8 mouse cellular contexts compared by ENCODE assay signal in the genomic region with DNA sequence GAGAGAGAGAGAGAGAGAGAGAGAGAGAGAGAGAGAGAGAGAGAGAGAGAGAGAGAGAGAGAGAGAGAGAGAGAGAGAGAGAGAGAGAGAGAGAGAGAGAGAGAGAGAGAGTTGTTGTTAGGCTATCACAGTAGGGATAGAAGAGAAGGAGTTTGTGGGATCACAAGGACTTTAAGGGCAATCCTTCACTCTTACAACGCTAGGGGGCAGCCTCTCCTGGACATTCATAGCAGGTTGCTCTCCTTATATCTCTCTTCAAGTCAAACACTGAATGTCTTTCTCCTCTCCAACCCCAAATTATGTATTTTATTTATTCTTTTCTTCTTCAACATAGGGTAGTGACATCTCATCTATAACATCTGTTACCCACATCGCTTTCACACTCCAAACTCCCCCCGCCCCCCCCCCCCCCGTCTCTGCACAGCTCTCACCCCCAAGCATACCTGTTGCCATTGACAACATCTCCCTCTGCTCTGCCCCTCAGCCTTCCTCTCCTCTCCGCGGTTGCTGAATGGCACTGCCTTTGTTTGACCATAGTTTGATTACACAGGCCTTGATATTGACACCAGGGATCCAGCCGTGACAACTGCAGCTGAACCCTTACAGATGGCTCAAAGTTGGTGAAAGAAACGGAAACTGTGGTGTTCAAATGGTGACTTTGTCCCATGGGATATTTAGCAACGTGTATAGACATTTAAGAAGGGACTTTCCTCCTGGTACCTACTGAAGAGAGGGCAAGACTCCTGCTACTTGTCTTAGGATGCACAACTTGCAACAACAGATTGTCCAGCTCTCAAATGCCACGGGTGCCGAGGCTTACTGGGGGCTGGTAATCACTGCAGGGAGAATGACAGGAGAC.
DNase-seq lines count a peak whose midpoint lies in the region; ATAC-seq lines count a peak whose summit lies in the region.

No protein-coding gene starts in this region.

- WGBS in forebrain, embryonic 13.5 days: 35% methylated on average over 11 of the region's 11 CpGs
- 38% methylated on average over 10 of the region's 11 CpGs for WGBS in hindbrain, embryonic 11.5 days
- 46% methylated on average over 11 of the region's 11 CpGs for WGBS in midbrain, embryonic 10.5 days

- no peak overlapping the region; the same call in 1 of the 2 replicates for H3K27ac ChIP-seq in forebrain, embryonic 13.5 days
- H3K27ac ChIP-seq in hindbrain, embryonic 11.5 days (ENCODE audit: low read depth, low read length): no peak overlapping the region
- H3K27ac ChIP-seq in midbrain, embryonic 10.5 days (replicated peaks): peak overlapping the region; percentile 69

- H3K9me3 ChIP-seq in forebrain, embryonic 13.5 days (replicated peaks): no peaks in the 10 kb centered on the region
- no peaks in the 10 kb centered on the region for H3K9me3 ChIP-seq in hindbrain, embryonic 11.5 days (ENCODE audit: control insufficient read depth, low read length)
- no peaks in the 10 kb centered on the region for H3K9me3 ChIP-seq in midbrain, embryonic 10.5 days (replicated peaks)

- peak; percentile 34 for DNase-seq in Muller cell, postnatal 12 days (ENCODE audit: inconsistent ontology term)
- peak; percentile 9 for DNase-seq in c-Kit-positive CD71-negative TER-119-negative erythroid progenitor cells, embryonic 14.5 days (ENCODE audit: low read depth)
- peak; percentile 81 for DNase-seq in hindbrain, embryonic 11.5 days (ENCODE audit: low spot score)
- DNase-seq in layer of hippocampus, adult 9-11 months: peak; percentile 58
- DNase-seq in midbrain, embryonic 10.5 days (ENCODE audit: low spot score): peak; percentile 60
- DNase-seq in testis, postnatal 10 days (ENCODE audit: low spot score): peak; percentile 58

- peak; percentile 80 for ATAC-seq in forebrain, embryonic 13.5 days
- peak; percentile 80 for ATAC-seq in hindbrain, embryonic 11.5 days (ENCODE audit: low FRiP score)
- ATAC-seq in activated CD4-positive, CD25-positive, alpha-beta regulatory T cell, adult 4 months: no peak

- H3K4me2 ChIP-seq in forebrain, embryonic 13.5 days: peak overlapping the region; percentile 28
- no peak overlapping the region for H3K4me2 ChIP-seq in hindbrain, embryonic 11.5 days (replicated peaks; ENCODE audit: low read depth, low read length)

- no peaks in the 10 kb centered on the region for H3K27me3 ChIP-seq in forebrain, embryonic 13.5 days
- no peaks in the 10 kb centered on the region for H3K27me3 ChIP-seq in hindbrain, embryonic 11.5 days (ENCODE audit: control insufficient read depth, insufficient read depth, low read length)
- no peaks in the 10 kb centered on the region for H3K27me3 ChIP-seq in midbrain, embryonic 10.5 days (ENCODE audit: low read depth, poor library complexity, severe bottlenecking)

- no peak overlapping the region for H3K9ac ChIP-seq in forebrain, embryonic 13.5 days
- H3K9ac ChIP-seq in hindbrain, embryonic 11.5 days (ENCODE audit: low read depth, low read length): no peak overlapping the region

- no peak overlapping the region for H3K4me3 ChIP-seq in forebrain, embryonic 13.5 days
- H3K4me3 ChIP-seq in hindbrain, embryonic 11.5 days (ENCODE audit: low read depth, low read length): no peak overlapping the region
- H3K4me3 ChIP-seq in midbrain, embryonic 10.5 days: peak overlapping the region; percentile 43

- no peaks in the 10 kb centered on the region for H3K36me3 ChIP-seq in forebrain, embryonic 13.5 days (ENCODE audit: poor library complexity, severe bottlenecking)
- H3K36me3 ChIP-seq in hindbrain, embryonic 11.5 days (ENCODE audit: control insufficient read depth, insufficient read depth, low read length): no peaks in the 10 kb centered on the region
- no peaks in the 10 kb centered on the region for H3K36me3 ChIP-seq in midbrain, embryonic 10.5 days

- H3K4me1 ChIP-seq in forebrain, embryonic 13.5 days: no peaks in the 10 kb centered on the region
- H3K4me1 ChIP-seq in hindbrain, embryonic 11.5 days (replicated peaks; ENCODE audit: control insufficient read depth, insufficient read depth, low read length): no peaks in the 10 kb centered on the region
- H3K4me1 ChIP-seq in midbrain, embryonic 10.5 days: peaks cover 8% of the 10 kb centered on the region

Comparison
In these comparisons a context has a peak if more than half of its experiments do, and no peak if none do; other contexts are left out.
1. DNase-seq: peak in every context shown above with its lines; median percentile 81 in hindbrain, embryonic 11.5 days; 60 in midbrain, embryonic 10.5 days; 58 in layer of hippocampus, adult 9-11 months; 58 in testis, postnatal 10 days; 34 in Muller cell, postnatal 12 days; 9 in c-Kit-positive CD71-negative TER-119-negative erythroid progenitor cells, embryonic 14.5 days.